Mouse (Mus musculus): ENCODE data around the gene Neb.
A peak's percentile ranks its signal among the peaks of the same experiment; 100 is the strongest.

The Neb gene

DNA sequence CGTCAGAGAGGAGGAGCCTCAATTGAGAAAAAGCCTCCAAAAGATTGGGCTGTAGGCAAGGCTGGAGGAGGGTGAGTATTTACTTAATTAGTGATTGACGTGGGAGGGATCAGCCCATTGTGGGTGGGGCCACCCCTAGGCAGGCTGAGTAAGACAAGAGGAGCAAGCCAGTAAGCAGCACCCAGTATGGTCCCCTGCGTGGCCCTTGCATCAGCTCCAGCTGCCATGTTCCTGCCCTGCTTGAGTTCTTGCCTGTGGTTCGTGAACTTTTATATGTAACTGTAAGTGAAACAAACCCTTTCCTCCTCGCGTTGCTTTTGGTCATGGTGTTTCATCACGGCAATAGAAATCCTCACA lies at the start of gene Neb:
Gene Neb (minus strand): TSS at position 27 of the 357 bp plus-strand sequence.
- DNase-seq (ENCODE audit: low spot score): peak; percentile 13

- no peak for DNase-seq (ENCODE audit: low spot score)
Measured at GRCm38 (mm10) chr2:52427383-52427782, 49.1 kb upstream of the Neb start.

GRCm38 (mm10) chr2:52426041-52426440 lies 47.8 kb upstream of the Neb start:
- no peak for DNase-seq (ENCODE audit: low spot score)

DNA sequence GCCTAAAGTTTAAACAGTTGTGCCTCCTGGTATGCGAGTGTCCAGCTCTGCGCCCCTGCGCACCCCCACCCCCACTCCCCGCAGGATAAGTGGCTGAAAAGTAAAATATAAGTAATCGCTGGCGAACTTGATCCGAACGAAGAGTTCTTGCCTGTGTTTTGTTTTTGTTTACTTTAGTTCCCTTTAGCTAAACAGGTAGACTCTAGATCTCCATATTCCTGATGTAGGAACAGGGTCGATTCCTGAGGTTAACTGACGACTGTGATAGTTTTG lies 47.2 kb upstream of the Neb start:
- DNase-seq (ENCODE audit: low spot score): no peak

- peak; percentile 91 for DNase-seq (ENCODE audit: low spot score)
Measured at GRCm38 (mm10) chr2:52424747-52425522, 46.7 kb upstream of the Neb start, which contains the start of gene Arl5a. Gene Arl5a, minus strand, starts transcription at chr2:52424901.

- no peak for DNase-seq (ENCODE audit: low spot score)
Measured at GRCm38 (mm10) chr2:52424248-52424728, 46.0 kb upstream of the Neb start.

DNA sequence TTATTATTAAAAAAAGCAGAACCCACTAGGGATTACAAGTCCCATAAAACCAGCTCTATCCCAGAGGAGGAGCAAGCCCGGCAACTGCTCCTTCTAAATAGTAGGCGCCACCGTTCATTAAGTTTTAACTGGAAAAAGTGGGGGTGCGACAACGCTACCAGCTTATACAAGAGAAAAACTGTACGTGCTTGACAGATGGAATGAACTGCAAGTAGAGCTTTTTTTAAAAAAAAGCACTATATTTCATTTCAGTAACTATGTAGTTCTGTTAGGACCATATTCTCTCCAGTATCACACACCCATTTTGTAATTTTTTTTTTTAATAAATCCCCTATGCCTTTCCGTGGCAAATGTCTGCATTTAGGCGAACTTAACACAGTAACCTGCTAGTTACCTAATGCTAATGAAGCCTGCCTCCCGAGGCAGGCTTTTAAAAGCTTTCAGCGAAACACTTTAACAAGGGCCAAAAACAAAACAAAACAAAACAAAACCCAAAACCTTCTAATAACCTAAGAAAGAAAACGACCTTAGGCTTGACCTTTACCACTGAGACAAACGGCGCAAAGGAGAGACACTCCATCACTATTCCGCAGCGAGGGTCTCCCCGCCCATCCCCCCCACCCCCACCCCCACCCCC lies 45.5 kb upstream of the Neb start:
- DNase-seq (ENCODE audit: low spot score): no peak

GRCm38 (mm10) chr2:52422871-52423610 lies 44.8 kb upstream of the Neb start:
- no peak for DNase-seq (ENCODE audit: low spot score)

DNA sequence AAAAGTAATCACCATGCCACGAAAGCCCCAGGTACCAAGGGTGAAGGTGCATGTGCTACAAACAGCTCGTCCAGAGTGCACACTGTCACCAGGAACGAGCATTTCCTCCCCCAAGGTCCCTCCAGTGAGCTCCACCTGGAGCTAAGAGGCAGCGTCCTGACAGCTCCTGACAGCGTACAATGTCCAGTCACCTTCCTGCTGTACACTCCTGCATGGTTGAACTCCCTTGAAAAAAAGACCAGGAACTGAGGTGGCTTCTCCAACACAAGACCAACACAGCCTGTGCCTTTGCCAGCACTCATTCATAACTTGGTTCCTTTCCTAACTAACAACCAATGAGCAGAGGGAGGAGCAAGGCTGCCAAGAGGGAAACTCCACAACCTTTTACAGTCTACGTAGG lies 42.9 kb upstream of the Neb start:
- no peak for DNase-seq (ENCODE audit: low spot score)

DNA sequence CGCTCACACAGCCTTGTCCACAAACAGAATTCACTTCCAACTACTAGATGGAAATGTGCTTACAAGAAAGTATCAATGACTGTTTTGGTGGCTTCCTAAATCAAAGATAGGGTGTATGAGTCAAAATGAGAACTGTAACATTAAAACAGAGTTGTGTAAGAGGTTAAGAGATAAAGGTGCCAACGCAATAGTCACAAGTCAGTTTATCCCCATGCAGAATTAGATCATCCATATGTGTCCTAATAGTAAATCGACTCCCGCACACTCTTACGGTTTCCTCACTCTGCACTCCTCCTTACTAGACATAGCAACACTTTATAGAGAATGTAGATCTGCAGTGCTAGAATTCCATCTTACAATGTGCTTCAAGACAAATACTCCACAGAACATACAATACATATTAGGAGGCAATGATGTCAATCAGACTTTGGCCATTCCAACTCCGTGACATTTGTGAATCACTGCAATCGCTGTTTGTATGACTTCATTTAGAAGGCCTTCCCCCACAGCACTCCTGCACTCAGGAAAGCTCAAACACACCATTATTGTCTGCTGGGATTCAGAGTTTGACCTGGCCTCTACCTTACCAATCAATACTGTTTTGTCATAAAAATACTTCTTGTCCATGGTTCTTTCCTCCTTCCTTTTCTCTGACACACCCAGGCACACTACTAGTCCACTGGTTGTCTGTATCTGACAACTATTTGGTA lies 41.9 kb upstream of the Neb start:
- DNase-seq (ENCODE audit: low spot score): no peak

GRCm38 (mm10) chr2:52419295-52419694 lies 41.0 kb upstream of the Neb start:
- no peak for DNase-seq (ENCODE audit: low spot score)

- no peak for DNase-seq (ENCODE audit: low spot score)
Measured at GRCm38 (mm10) chr2:52412524-52413037, 34.3 kb upstream of the Neb start.

- peak; percentile 3 for DNase-seq (ENCODE audit: low spot score)
Measured at GRCm38 (mm10) chr2:52406480-52406879, 28.2 kb upstream of the Neb start.

- no peak for DNase-seq (ENCODE audit: low spot score)
Measured at GRCm38 (mm10) chr2:52405238-52405637, 27.0 kb upstream of the Neb start.

- DNase-seq (ENCODE audit: low spot score): no peak
Measured at GRCm38 (mm10) chr2:52394529-52394928, 16.3 kb upstream of the Neb start.

DNA sequence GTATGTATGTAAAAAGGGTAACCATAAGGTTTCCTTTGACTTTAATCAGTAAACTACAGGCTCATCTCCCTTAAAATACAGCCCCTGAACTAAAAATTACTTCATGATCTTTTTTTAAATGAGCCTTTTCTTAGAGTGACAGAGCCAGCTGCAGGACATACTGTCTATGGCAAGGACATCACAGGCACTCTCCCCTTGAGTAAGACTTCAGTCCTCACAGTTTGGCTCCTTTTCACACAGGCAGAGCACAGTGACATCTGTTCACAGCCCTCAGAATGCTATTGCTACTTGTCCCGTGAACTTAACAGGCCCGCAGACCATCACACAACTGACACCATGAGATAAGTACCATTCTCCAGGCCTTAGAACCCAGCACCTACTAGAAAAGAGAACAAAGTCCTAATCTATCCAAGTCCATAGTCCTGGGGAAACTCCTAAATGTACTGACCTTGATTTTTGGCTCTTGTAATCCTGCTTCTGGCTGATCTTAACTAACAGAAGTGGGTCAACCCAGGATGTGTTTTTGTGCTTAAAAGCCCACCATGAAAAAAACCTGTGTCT lies 12.2 kb upstream of the Neb start:
- no peak for DNase-seq (ENCODE audit: low spot score)

DNA sequence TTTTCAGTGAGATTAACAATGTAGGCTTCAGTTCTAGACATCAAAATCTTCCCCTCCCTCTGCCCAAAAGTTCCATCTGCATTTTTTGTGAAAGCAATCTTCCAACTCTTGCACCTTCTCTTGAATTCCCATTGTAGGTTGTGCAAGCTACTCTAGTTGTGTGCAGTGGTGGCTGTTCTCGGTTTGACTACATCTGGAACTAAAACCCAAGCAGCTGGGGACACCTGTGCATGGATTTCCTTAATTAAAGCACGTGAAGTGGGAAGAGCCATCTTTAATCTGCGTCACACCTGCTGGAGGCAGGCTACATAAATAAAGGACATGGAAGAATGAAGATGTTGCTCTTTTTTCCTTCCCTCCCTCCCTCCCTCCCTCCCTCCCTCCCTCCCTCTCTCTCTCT lies 11.7 kb upstream of the Neb start:
- no peak for DNase-seq (ENCODE audit: low spot score)

- no peak for DNase-seq (ENCODE audit: low spot score)
Measured at GRCm38 (mm10) chr2:52386451-52386850, 8.2 kb upstream of the Neb start.

DNA sequence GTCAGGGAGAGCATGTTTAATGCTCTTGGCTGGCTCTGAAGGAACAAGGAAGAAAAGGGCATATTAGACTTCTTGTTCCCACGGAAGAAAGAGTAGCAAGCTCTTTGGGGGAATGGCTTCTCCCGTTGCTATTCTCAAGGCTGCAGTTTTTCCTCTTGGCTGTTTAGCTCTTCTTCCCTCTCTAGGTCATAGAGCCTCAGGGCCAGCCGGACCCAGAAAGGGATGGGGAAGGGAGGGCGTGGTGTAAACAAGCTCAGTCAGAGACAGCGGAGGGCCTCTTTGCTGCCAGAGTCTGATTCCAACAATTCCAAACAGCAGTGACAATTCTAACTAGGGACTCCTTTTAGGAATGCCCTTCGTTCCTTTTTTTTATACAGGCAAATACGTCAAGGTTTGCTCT lies 7.8 kb upstream of the Neb start:
- no peak for DNase-seq (ENCODE audit: low spot score)

GRCm38 (mm10) chr2:52378848-52379261 lies 581 bp upstream of the Neb start:
- peak; percentile 62 for DNase-seq (ENCODE audit: low spot score)

DNA sequence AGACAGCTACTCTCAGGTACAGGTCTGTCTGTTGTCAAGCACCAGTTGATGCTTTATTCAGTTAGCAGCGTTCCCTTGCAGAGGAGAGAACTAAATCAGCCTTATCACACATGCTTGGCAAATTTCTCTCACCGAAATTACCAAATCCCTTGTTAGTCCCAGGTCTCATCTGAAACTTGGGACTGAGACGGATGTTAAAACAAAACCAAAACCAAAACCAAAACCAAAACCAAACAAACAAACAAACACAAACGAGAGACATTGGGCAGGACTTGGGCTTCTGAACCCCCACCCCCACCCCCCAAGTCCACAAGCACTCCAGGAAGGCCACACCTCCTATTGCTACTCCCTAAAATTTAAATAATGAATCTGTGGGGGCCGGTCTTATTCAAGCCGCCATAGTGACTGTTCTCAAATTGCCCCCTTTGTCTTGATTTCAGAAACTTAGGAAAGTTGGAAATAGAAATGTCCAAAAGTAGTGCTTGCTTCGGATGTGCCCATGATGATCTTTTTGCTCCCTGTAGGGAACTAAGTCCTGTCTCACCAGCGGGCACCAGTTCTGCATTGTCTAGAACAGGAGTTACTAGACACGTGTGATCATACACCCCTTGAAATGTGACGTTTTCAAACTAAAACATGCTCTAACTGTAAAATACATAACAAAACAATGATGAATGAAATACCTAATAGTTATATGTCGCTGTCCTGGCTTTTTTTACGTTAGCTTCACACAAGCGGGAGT lies 397 bp downstream of the Neb start:
- DNase-seq (ENCODE audit: low spot score): no peak

All from T-cell, adult 2 months (primary cell).